Mouse (Mus musculus) heart, postnatal 0 days (tissue): ENCODE measurements at regions not wholly inside any gene's neighbourhood (a gene's known extent, or its start where the extent isn't known, plus 50 kb on each side); places are given as distances from the start of the nearest gene placed in this dataset.

Experiments
- ATAC-seq: fragments of 200-750 bp; cut with Nextera tagmentation; 2 replicates; pipeline ENCODE4 v1.8.0; 2017; ENCODE audit warnings: low read depth, moderate number of reproducible peaks, moderate library complexity; ENCODE audit not compliant: insufficient read depth
- DNase-seq: peaks from one replicate; pipeline ENCODE4 v3.0.0-alpha.2; 2016; ENCODE audit warnings: low spot score
- H3K27ac ChIP-seq: fragments of 300-500 bp; sonication (generic); 2 replicates; pipeline ENCODE4 v1.5.1; 2014; ENCODE audit warnings: low read depth, mild to moderate bottlenecking
- H3K27me3 ChIP-seq: fragments of 300-500 bp; sonication (generic); 2 replicates; pipeline ENCODE4 v1.6.1; 2014; ENCODE audit warnings: low read length, mixed read lengths; ENCODE audit not compliant: control insufficient read depth, insufficient read depth
- H3K36me3 ChIP-seq: fragments of 300-500 bp; sonication (generic); replicated peaks from 2 replicates; pipeline ENCODE4 v1.6.1; 2014; ENCODE audit warnings: low read length, mixed read lengths; ENCODE audit not compliant: control insufficient read depth, insufficient read depth
- H3K4me1 ChIP-seq: fragments of 300-500 bp; sonication (generic); 2 replicates; pipeline ENCODE4 v1.6.1; 2014; ENCODE audit warnings: antibody characterized with exemption; ENCODE audit not compliant: control insufficient read depth, insufficient read depth
- H3K4me2 ChIP-seq: fragments of 300-500 bp; sonication (generic); 2 replicates; pipeline ENCODE4 v1.6.1; 2014; ENCODE audit warnings: low read depth, mild to moderate bottlenecking, low read length, moderate library complexity
- H3K4me3 ChIP-seq: fragments of 300-500 bp; sonication (generic); 2 replicates; pipeline ENCODE4 v1.5.1; 2014; ENCODE audit warnings: low read depth, low read length
- H3K9ac ChIP-seq: fragments of 300-500 bp; sonication (generic); replicated peaks from 2 replicates; pipeline ENCODE4 v1.6.1; 2014; ENCODE audit warnings: low read depth, low read length, mixed read lengths
- H3K9me3 ChIP-seq: fragments of 300-500 bp; sonication (generic); replicated peaks from 2 replicates; pipeline ENCODE4 v1.6.1; 2016; ENCODE audit warnings: low read length; ENCODE audit not compliant: control insufficient read depth
- CTCF ChIP-seq: IDR thresholded peaks from 2 replicates; pipeline ENCODE4 v1.5.1; 2016; ENCODE audit warnings: antibody characterized with exemption, control low read depth, low read depth
- EP300 ChIP-seq: IDR thresholded peaks from 2 replicates; pipeline ENCODE4 v1.6.1; 2016; ENCODE audit warnings: antibody characterized with exemption, low read depth
- WGBS: fragments of 180-500 bp; shearing (Covaris S2); extraction: QIAGEN DNeasy Blood & Tissue Kit; methylation state at CpG from one replicate; pipeline ENCODE4 v1.1.7; 2014; 5-methylcytosine and 5-hydroxymethylcytosine counted together

- H3K27me3 ChIP-seq, result no peaks in the 10 kb centered on the region
- H3K9ac ChIP-seq, result no peak overlapping the region
- WGBS, result 71% methylated on average over 12 of the region's 12 CpGs
- no peak overlapping the region for H3K4me3 ChIP-seq
- ATAC-seq, result no peak
- H3K36me3 ChIP-seq, result no peaks in the 10 kb centered on the region
- no peaks in the 10 kb centered on the region for H3K9me3 ChIP-seq
- H3K27ac ChIP-seq, result no peak overlapping the region
- DNase-seq, result no peak
- H3K4me2 ChIP-seq, result no peak overlapping the region
- H3K4me1 ChIP-seq, result no peaks in the 10 kb centered on the region
- TF ChIP-seq EP300 (no peak), CTCF (no peak)
Measured at GRCm38 (mm10) chr11:114336839-114337484, 270.1 kb upstream of the Sdk2 start.

GRCm38 (mm10) chr11:114335950-114336838 is 269.3 kb upstream of the Sdk2 start:
- TF ChIP-seq EP300 (no peak), CTCF (no peak)
- no peaks in the 10 kb centered on the region for H3K36me3 ChIP-seq
- no peaks in the 10 kb centered on the region for H3K9me3 ChIP-seq
- DNase-seq (no peak), ATAC-seq (no peak)
- no peak overlapping the region for H3K4me3 ChIP-seq
- 43% methylated on average over 10 of the region's 10 CpGs for WGBS
- no peak overlapping the region for H3K4me2 ChIP-seq
- H3K27ac ChIP-seq, result no peak overlapping the region
- H3K4me1 ChIP-seq, result no peaks in the 10 kb centered on the region
- no peak overlapping the region for H3K9ac ChIP-seq
- H3K27me3 ChIP-seq, result no peaks in the 10 kb centered on the region

DNA sequence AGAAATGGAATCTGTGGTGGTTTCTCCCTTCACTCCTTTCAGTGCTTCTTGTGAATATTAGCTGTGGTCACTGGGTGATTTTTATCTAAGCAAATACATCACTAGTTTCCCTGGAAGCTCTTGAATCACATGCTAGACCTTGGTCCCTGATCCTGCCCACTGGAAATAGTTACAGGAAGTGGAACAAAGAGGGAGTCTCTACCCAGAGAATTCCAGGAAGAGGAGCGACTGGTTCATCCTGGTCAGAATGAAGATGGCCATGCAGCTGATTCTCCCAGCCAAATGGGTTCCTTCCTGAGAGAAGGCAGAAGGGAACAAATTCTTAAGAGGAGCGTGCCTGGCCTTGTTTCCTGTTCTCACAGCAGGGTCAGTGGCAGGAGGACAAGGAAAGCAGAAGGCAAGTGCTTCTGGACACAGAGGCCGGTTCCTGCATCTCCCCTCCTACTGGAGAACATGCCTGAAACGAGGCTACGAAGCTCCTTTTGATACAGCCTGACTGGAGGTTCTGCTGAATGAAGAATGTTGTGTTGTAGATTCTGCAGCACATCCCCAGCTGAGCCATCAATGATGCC is 264.8 kb upstream of the Sdk2 start:
- H3K9me3 ChIP-seq, result no peaks in the 10 kb centered on the region
- H3K9ac ChIP-seq, result no peak overlapping the region
- H3K4me2 ChIP-seq, result no peak overlapping the region
- no peaks in the 10 kb centered on the region for H3K4me1 ChIP-seq
- peak; percentile 66 for ATAC-seq
- no peak overlapping the region for H3K4me3 ChIP-seq
- 56% methylated on average over 5 of the region's 5 CpGs for WGBS
- H3K36me3 ChIP-seq, result no peaks in the 10 kb centered on the region
- peak; percentile 21 for DNase-seq
- no peak for TF ChIP-seq EP300
- no peak for TF ChIP-seq CTCF
- no peaks in the 10 kb centered on the region for H3K27me3 ChIP-seq
- peak overlapping the region; percentile 65 for H3K27ac ChIP-seq

DNA sequence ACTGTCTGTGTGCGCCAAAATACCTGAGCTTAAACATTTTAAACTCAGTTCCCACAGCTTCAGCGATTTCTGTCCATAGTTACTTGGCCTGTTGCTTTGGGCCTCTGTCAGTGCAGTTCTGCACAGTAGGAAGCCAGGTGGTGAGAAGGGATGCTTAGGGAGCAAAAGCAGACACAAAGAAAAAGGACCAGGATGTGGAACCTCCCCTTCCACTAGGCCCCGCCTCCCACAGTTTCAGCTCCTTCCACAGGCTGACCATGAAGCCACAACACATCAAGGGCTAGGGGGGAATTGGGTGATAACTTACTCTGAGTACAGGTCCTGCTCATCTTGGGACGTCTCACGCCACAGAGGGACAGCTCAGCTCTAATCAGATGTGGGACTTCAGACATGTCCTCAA is 263.5 kb upstream of the Sdk2 start:
- no peaks in the 10 kb centered on the region for H3K27me3 ChIP-seq
- WGBS, result 76% methylated on average over 5 of the region's 5 CpGs
- no peak overlapping the region for H3K27ac ChIP-seq
- no peak for DNase-seq
- H3K4me3 ChIP-seq, result no peak overlapping the region
- H3K4me1 ChIP-seq, result no peaks in the 10 kb centered on the region
- no peak for ATAC-seq
- no peak overlapping the region for H3K4me2 ChIP-seq
- no peaks in the 10 kb centered on the region for H3K9me3 ChIP-seq
- TF ChIP-seq EP300, result no peak
- no peak for TF ChIP-seq CTCF
- no peak overlapping the region for H3K9ac ChIP-seq
- no peaks in the 10 kb centered on the region for H3K36me3 ChIP-seq

GRCm38 (mm10) chr11:114322627-114323026 is 255.8 kb upstream of the Sdk2 start:
- ATAC-seq, result no peak
- no peak overlapping the region for H3K9ac ChIP-seq
- no peaks in the 10 kb centered on the region for H3K36me3 ChIP-seq
- no peaks in the 10 kb centered on the region for H3K9me3 ChIP-seq
- no peak overlapping the region for H3K4me2 ChIP-seq
- no peaks in the 10 kb centered on the region for H3K4me1 ChIP-seq
- TF ChIP-seq EP300 (no peak), CTCF (no peak)
- no peak overlapping the region for H3K27ac ChIP-seq
- H3K27me3 ChIP-seq, result no peaks in the 10 kb centered on the region
- WGBS, result 84% methylated on average over 4 of the region's 4 CpGs
- H3K4me3 ChIP-seq, result no peak overlapping the region
- DNase-seq, result no peak
